Comparison of ENCODE assay signal across 15 mouse cellular contexts in genomic region chr10:128271883-128272282, GRCm38 (mm10). TPM values are rescaled to one million over a fixed set of nuclear protein-coding genes. Genes with fewer than 3 reads are reported as not detected.
DNase-seq lines count a peak whose midpoint lies in the region; ATAC-seq and TF ChIP-seq lines count a peak whose summit lies in the region.
"Had no signal": no experiment of that assay in that cellular context is flagged by ENCODE, and none has a peak within 500 bp of the region (broad histone marks: within the 10 kb centered on the region; RNA-seq: fewer than 3 reads in every experiment).

No protein-coding gene starts in this region.

- no peaks in the 10 kb centered on the region for H3K79me3 ChIP-seq in C2C12 (ENCODE audit: low read depth)

- no peak overlapping the region for H3K4me3 ChIP-seq in heart, adult 2 months
- H3K4me3 ChIP-seq in liver, embryonic 13.5 days (replicated peaks): peak overlapping the region; percentile 19; the same call in 1 of the 2 replicates
- no peak overlapping the region for H3K4me3 ChIP-seq in C2C12 (ENCODE audit: insufficient read depth, poor library complexity, severe bottlenecking)

- peak overlapping the region; percentile 85 for H3K4me2 ChIP-seq in liver, embryonic 13.5 days

- DNase-seq in heart, adult 2 months: no peak
- DNase-seq in heart, postnatal 25 days (ENCODE audit: low spot score): no peak
- DNase-seq in liver, embryonic 13.5 days: no peak
- DNase-seq in liver: no peak
- DNase-seq in induced T-regulatory cell, adult 2 months (ENCODE audit: low read depth): peak; percentile 43
- no peak for DNase-seq in retina, postnatal 1 day
- DNase-seq: gastrocnemius, postnatal 36 days; heart, postnatal 36 days; thymus, adult 18-20 months had no signal

- no peaks in the 10 kb centered on the region for H3K9me3 ChIP-seq in liver, embryonic 13.5 days (replicated peaks)

- peaks cover 5% of the 10 kb centered on the region for H3K4me1 ChIP-seq in heart, adult 2 months (ENCODE audit: control insufficient read depth, insufficient read depth, low read length)
- peaks cover 36% of the 10 kb centered on the region for H3K4me1 ChIP-seq in liver, embryonic 13.5 days (replicated peaks)

- WGBS in heart, adult 2 months: 55% methylated on average over 2 of the region's 2 CpGs
- WGBS in liver, embryonic 13.5 days (ENCODE audit: insufficient replicate concordance): 68% methylated on average over 2 of the region's 2 CpGs

- H3K27me3 ChIP-seq in heart, adult 2 months (ENCODE audit: control insufficient read depth, insufficient read depth, low read length): no peaks in the 10 kb centered on the region
- H3K27me3 ChIP-seq in liver, embryonic 13.5 days: no peaks in the 10 kb centered on the region
- no peaks in the 10 kb centered on the region for H3K27me3 ChIP-seq in C2C12 (ENCODE audit: control insufficient read depth, insufficient read depth, insufficient read length)

- intact Hi-C loops in heart, adult 2 months (cut with DNase I): no loop called here
- intact Hi-C loops in heart, postnatal 25 days (cut with DNase I): loop anchor here (5.0 kb wide), 1 partner anchor 40 kb away; the partner anchor contains the start of gene Timeless

- no peak overlapping the region for H3K9ac ChIP-seq in heart, adult 2 months (ENCODE audit: low read depth, low read length)
- H3K9ac ChIP-seq in liver, embryonic 13.5 days: no peak overlapping the region

- peaks cover 5% of the 10 kb centered on the region; the same call in 1 of the 2 replicates for H3K36me3 ChIP-seq in heart, adult 2 months (ENCODE audit: control insufficient read depth, insufficient read depth, low read length)
- peaks cover 6% of the 10 kb centered on the region; the same call in 1 of the 2 replicates for H3K36me3 ChIP-seq in liver, embryonic 13.5 days
- H3K36me3 ChIP-seq in C2C12 (ENCODE audit: control insufficient read depth, insufficient read depth): no peaks in the 10 kb centered on the region

- no peak for ATAC-seq in liver, embryonic 13.5 days (ENCODE audit: low read depth)
- ATAC-seq in inflammation-experienced regulatory T-cells, adult 6 months: no peak

- no peak for TF ChIP-seq POLR2A in heart, adult 2 months (IDR thresholded peaks at IDR 0.05; ENCODE audit: insufficient read depth, low read depth, low read length)

- no peaks in the 10 kb centered on the region; the same call in 1 of the 2 replicates for H3K79me2 ChIP-seq in heart, adult 2 months (replicated peaks; ENCODE audit: control insufficient read depth, insufficient read depth, low read length)
- no peaks in the 10 kb centered on the region for H3K79me2 ChIP-seq in C2C12 (ENCODE audit: control insufficient read depth, insufficient read depth)

- no peak overlapping the region for H3K27ac ChIP-seq in heart, adult 2 months
- H3K27ac ChIP-seq in liver, embryonic 13.5 days: no peak overlapping the region; the same call in 1 of the 2 replicates

- no peak for TF ChIP-seq EP300 in heart, adult 2 months (IDR thresholded peaks at IDR 0.05; ENCODE audit: insufficient read depth, low read depth, low read length)

- H3ac ChIP-seq in C2C12 (ENCODE audit: control insufficient read depth, insufficient read length, low read depth): no peak overlapping the region

- peak; percentile 57 for TF ChIP-seq CTCF in heart, adult 2 months (IDR thresholded peaks at IDR 0.05)
- no peak for TF ChIP-seq CTCF in C2C12 (IDR thresholded peaks at IDR 0.05; ENCODE audit: control insufficient read depth, insufficient read depth, insufficient read length)

TF ChIP-seq in C2C12, 6 proteins besides CTCF, POLR2A, EP300 and RAD21:
- TF ChIP-seq MYOD1 (IDR thresholded peaks at IDR 0.05; ENCODE audit: control insufficient read depth, insufficient read length, low read depth) (no peak), USF1 (IDR thresholded peaks at IDR 0.05; ENCODE audit: low read depth) (peak; percentile 23)
TF ChIP-seq in C2C12: peak in this region for 1.

RNA-seq across cellular contexts. Expression of gene Stat2, which starts 1.5 kb away (rescaled TPM):
- 10 to 100 TPM in 1 of 2 experiments, 1 to 10 TPM in 1; 7.3 to 12.2 TPM for total RNA-seq in heart, adult 2 months (2021)
- 11.0 and 17.5 TPM in 2 replicates for polyA plus RNA-seq in heart, adult 2 months (2012; rRNA removed)
- total RNA-seq in heart, postnatal 25 days (2021): 10 to 100 TPM; 11.7 to 12.3 TPM
- polyA plus RNA-seq in liver, embryonic 13.5 days (2015; fragmentation: Nextera tagmentation; extraction: Ambion mirVana): 5.7 and 6.3 TPM in 2 replicates
- 3.9 TPM for polyA plus RNA-seq in C2C12 (2012; fragmentation: generic; extraction: Trizol)
- polyA plus RNA-seq in inflammation-experienced regulatory T-cells, adult 6 months (2017; shearing (Covaris generic)): 10 to 100 TPM; 46.5 to 69.6 (median 52.5) TPM

RNA-seq across cellular contexts. Expression of gene Apof, which starts 3.4 kb away (rescaled TPM):
- total RNA-seq in heart, adult 2 months (2021): not detected
- 0.18 TPM in 1 of 2 replicates, not detected in the other for polyA plus RNA-seq in heart, adult 2 months (2012; rRNA removed)
- not detected for total RNA-seq in heart, postnatal 25 days (2021)
- 46.0 and 46.6 TPM in 2 replicates for polyA plus RNA-seq in liver, embryonic 13.5 days (2015; fragmentation: Nextera tagmentation; extraction: Ambion mirVana)
- not detected for polyA plus RNA-seq in C2C12 (2012; fragmentation: generic; extraction: Trizol)
- polyA plus RNA-seq in inflammation-experienced regulatory T-cells, adult 6 months (2017; shearing (Covaris generic)): not detected
- total RNA-seq: gastrocnemius, postnatal 36 days; heart, postnatal 36 days; left cerebral cortex, adult 18-20 months; monocyte, adult 5-6 weeks had no signal
- polyA plus RNA-seq: kidney, embryonic 14.5 days had no signal

RNA-seq across cellular contexts. Expression of gene Apon, which starts 18.0 kb away (rescaled TPM):
- not detected for total RNA-seq in heart, adult 2 months (2021)
- polyA plus RNA-seq in heart, adult 2 months (2012; rRNA removed): 0.18 TPM in 1 of 2 replicates, not detected in the other
- under 1 TPM in 1 of 2 experiments, not detected in 1; 0.18 TPM for total RNA-seq in heart, postnatal 25 days (2021)
- polyA plus RNA-seq in liver, embryonic 13.5 days (2015; fragmentation: Nextera tagmentation; extraction: Ambion mirVana): 0.31 and 0.49 TPM in 2 replicates
- 0.16 TPM for polyA plus RNA-seq in C2C12 (2012; fragmentation: generic; extraction: Trizol)
- under 1 TPM in 1 of 3 experiments, not detected in 2; 0.34 TPM for polyA plus RNA-seq in inflammation-experienced regulatory T-cells, adult 6 months (2017; shearing (Covaris generic))
- total RNA-seq: gastrocnemius, postnatal 36 days; left cerebral cortex, adult 18-20 months; monocyte, adult 5-6 weeks had no signal

RNA-seq across cellular contexts. Expression of gene Il23a, which starts 26.7 kb away (rescaled TPM):
- under 1 TPM in 1 of 2 experiments, not detected in 1; 0.16 TPM for total RNA-seq in heart, adult 2 months (2021)
- 0.12 TPM in 1 of 2 replicates, not detected in the other for polyA plus RNA-seq in heart, adult 2 months (2012; rRNA removed)
- under 1 TPM in 1 of 2 experiments, not detected in 1; 0.18 TPM for total RNA-seq in heart, postnatal 25 days (2021)
- 0.10 TPM in 1 of 2 replicates, not detected in the other for polyA plus RNA-seq in liver, embryonic 13.5 days (2015; fragmentation: Nextera tagmentation; extraction: Ambion mirVana)
- not detected for polyA plus RNA-seq in C2C12 (2012; fragmentation: generic; extraction: Trizol)
- not detected for polyA plus RNA-seq in inflammation-experienced regulatory T-cells, adult 6 months (2017; shearing (Covaris generic))
- total RNA-seq: gastrocnemius, postnatal 36 days; heart, postnatal 36 days; left cerebral cortex, adult 18-20 months; monocyte, adult 5-6 weeks had no signal
- polyA plus RNA-seq: spleen, adult 2 months had no signal

RNA-seq across cellular contexts. Expression of gene Pan2, which starts 31.3 kb away (rescaled TPM):
- total RNA-seq in heart, adult 2 months (2021): 1 to 10 TPM; 6.5 to 6.9 TPM
- polyA plus RNA-seq in heart, adult 2 months (2012; rRNA removed): 15.2 and 19.8 TPM in 2 replicates
- total RNA-seq in heart, postnatal 25 days (2021): 1 to 10 TPM; 8.2 to 9.4 TPM
- polyA plus RNA-seq in liver, embryonic 13.5 days (2015; fragmentation: Nextera tagmentation; extraction: Ambion mirVana): 11.8 and 14.4 TPM in 2 replicates
- polyA plus RNA-seq in C2C12 (2012; fragmentation: generic; extraction: Trizol): 5.0 TPM
- polyA plus RNA-seq in inflammation-experienced regulatory T-cells, adult 6 months (2017; shearing (Covaris generic)): 10 to 100 TPM; 17.4 to 36.9 (median 27.5) TPM

Comparison
In these comparisons a context has a peak if more than half of its experiments do, and no peak if none do; other contexts are left out.
1. RNA of gene Apof, which starts 3.4 kb away (polyA plus RNA-seq): 46.0 to 46.6 TPM in liver, embryonic 13.5 days; 0.18 TPM in heart, adult 2 months, not detected in C2C12 (single experiment) and not detected in inflammation-experienced regulatory T-cells, adult 6 months; every median in the first group is over 10 times any median in the second.